In the genomic region with DNA sequence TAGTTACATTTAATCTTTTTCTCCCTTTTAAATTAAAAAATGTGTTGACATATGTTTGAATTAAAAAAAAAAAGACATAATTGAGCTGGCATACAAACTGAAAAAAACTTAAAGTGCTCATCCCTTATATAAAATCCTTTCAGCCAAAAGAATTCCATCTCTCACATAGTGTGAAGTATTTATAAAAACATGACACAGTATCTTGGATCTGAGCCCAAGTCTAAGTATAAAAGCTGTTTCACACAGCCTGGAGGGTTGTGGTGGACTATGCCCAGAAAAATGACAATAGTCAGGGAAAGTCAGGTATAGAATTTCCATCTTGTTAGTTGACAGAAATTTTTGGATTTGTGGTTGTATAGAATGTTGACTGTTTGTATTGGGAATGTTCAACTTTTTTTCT, we compare ENCODE assay signal across 43 mouse cellular contexts. TPM values are rescaled to one million over a fixed set of nuclear protein-coding genes. Genes with fewer than 3 reads are reported as not detected.
DNase-seq lines count a peak whose midpoint lies in the region; ATAC-seq and TF ChIP-seq lines count a peak whose summit lies in the region.
"Had no signal": no experiment of that assay in that cellular context is flagged by ENCODE, and none has a peak within 500 bp of the region (broad histone marks: within the 10 kb centered on the region; RNA-seq: fewer than 3 reads in every experiment).

No protein-coding gene starts in this region.

- peak; percentile 63 for DNase-seq in embryonic facial prominence, embryonic 14.5 days (ENCODE audit: low spot score)
- no peak for DNase-seq in embryonic facial prominence, embryonic 10.5 days (ENCODE audit: low spot score)
- DNase-seq in heart, adult 18-20 months, result peak; percentile 6 to 17
- peak; percentile 43 for DNase-seq in lung, embryonic 14.5 days
- DNase-seq in lung, postnatal 14 days, result no peak
- DNase-seq in gastrocnemius, adult 8-10 months (ENCODE audit: low spot score in 2 of 2), result no peak
- DNase-seq in layer of hippocampus, postnatal 25 days (ENCODE audit: extremely low spot score in 1 of 2, low spot score in 1 of 2), result no peak
- DNase-seq: adrenal gland, adult 8-10 months; cerebellum, adult 11 months; cerebellum, adult 9-11 months; embryo, embryonic 11 days; gastrocnemius, adult 2 months; heart, postnatal 36 days; kidney, adult 9 months; kidney, postnatal 10 days; layer of hippocampus, adult 9-11 months; liver; lung, adult 2 months; right cerebral cortex, postnatal 25 days; thymus, adult 2 months; thymus, postnatal 36 days had no signal

- H3K4me3 ChIP-seq in embryonic facial prominence, embryonic 14.5 days (ENCODE audit: low read depth, low read length), result no peak overlapping the region
- no peak overlapping the region for H3K4me3 ChIP-seq in embryonic facial prominence, embryonic 10.5 days
- no peak overlapping the region for H3K4me3 ChIP-seq in heart, embryonic 12.5 days
- H3K4me3 ChIP-seq in lung, embryonic 14.5 days (ENCODE audit: low read depth, low read length), result no peak overlapping the region
- H3K4me3 ChIP-seq: embryonic facial prominence, embryonic 13.5 days; erythroblast, embryonic 14.5 days; gastrocnemius, adult 2 months; hindbrain, embryonic 13.5 days; midbrain, embryonic 10.5 days; midbrain, embryonic 15.5 days had no signal

- H3K27me3 ChIP-seq in embryonic facial prominence, embryonic 14.5 days (replicated peaks; ENCODE audit: control insufficient read depth, insufficient read depth, low read length), result no peaks in the 10 kb centered on the region
- no peaks in the 10 kb centered on the region for H3K27me3 ChIP-seq in embryonic facial prominence, embryonic 10.5 days (replicated peaks; ENCODE audit: low read depth, poor library complexity, severe bottlenecking)
- H3K27me3 ChIP-seq in heart, embryonic 12.5 days (replicated peaks), result no peaks in the 10 kb centered on the region
- H3K27me3 ChIP-seq in lung, embryonic 14.5 days (ENCODE audit: insufficient read depth, low read length), result no peaks in the 10 kb centered on the region
- H3K27me3 ChIP-seq: CH12.LX; embryonic facial prominence, embryonic 13.5 days; hindbrain, embryonic 13.5 days; midbrain, embryonic 15.5 days had no signal

- H3K9ac ChIP-seq in embryonic facial prominence, embryonic 14.5 days (ENCODE audit: low read depth, low read length), result no peak overlapping the region
- H3K9ac ChIP-seq in heart, embryonic 12.5 days, result no peak overlapping the region
- H3K9ac ChIP-seq in lung, embryonic 14.5 days, result no peak overlapping the region
- H3K9ac ChIP-seq: embryonic facial prominence, embryonic 13.5 days; hindbrain, embryonic 13.5 days; liver, embryonic 14.5 days; midbrain, embryonic 15.5 days had no signal

- ATAC-seq in embryonic facial prominence, embryonic 14.5 days (ENCODE audit: low read depth), result no peak
- ATAC-seq in heart, embryonic 12.5 days (ENCODE audit: insufficient number of reproducible peaks, low FRiP score), result no peak
- ATAC-seq in lung, embryonic 14.5 days (ENCODE audit: insufficient read depth), result no peak
- ATAC-seq: intestine, postnatal 0 days; midbrain, embryonic 15.5 days had no signal

- no peak overlapping the region for H3K4me2 ChIP-seq in embryonic facial prominence, embryonic 14.5 days (ENCODE audit: low read depth, low read length)
- H3K4me2 ChIP-seq in heart, embryonic 12.5 days, result no peak overlapping the region
- no peak overlapping the region for H3K4me2 ChIP-seq in lung, embryonic 14.5 days
- H3K4me2 ChIP-seq: embryonic facial prominence, embryonic 13.5 days; hindbrain, embryonic 13.5 days; midbrain, embryonic 15.5 days had no signal

- H3K27ac ChIP-seq in embryonic facial prominence, embryonic 14.5 days (replicated peaks; ENCODE audit: low read depth, low read length), result no peak overlapping the region
- H3K27ac ChIP-seq in embryonic facial prominence, embryonic 10.5 days (replicated peaks), result no peak overlapping the region
- H3K27ac ChIP-seq in heart, embryonic 12.5 days (ENCODE audit: poor library complexity, severe bottlenecking), result no peak overlapping the region
- H3K27ac ChIP-seq in lung, embryonic 14.5 days (ENCODE audit: low read depth), result no peak overlapping the region
- H3K27ac ChIP-seq: embryonic facial prominence, embryonic 13.5 days; gastrocnemius, adult 2 months; hindbrain, embryonic 13.5 days; liver, embryonic 14.5 days; midbrain, embryonic 10.5 days; midbrain, embryonic 15.5 days had no signal

- no peaks in the 10 kb centered on the region for H3K36me3 ChIP-seq in embryonic facial prominence, embryonic 14.5 days (ENCODE audit: control insufficient read depth, insufficient read depth, low read length)
- no peaks in the 10 kb centered on the region for H3K36me3 ChIP-seq in embryonic facial prominence, embryonic 10.5 days (replicated peaks)
- no peaks in the 10 kb centered on the region for H3K36me3 ChIP-seq in heart, embryonic 12.5 days
- no peaks in the 10 kb centered on the region for H3K36me3 ChIP-seq in lung, embryonic 14.5 days (ENCODE audit: insufficient read depth)
- H3K36me3 ChIP-seq: embryonic facial prominence, embryonic 13.5 days; hindbrain, embryonic 13.5 days; midbrain, embryonic 10.5 days; midbrain, embryonic 15.5 days had no signal

- no peaks in the 10 kb centered on the region for H3K4me1 ChIP-seq in embryonic facial prominence, embryonic 14.5 days (ENCODE audit: control insufficient read depth, insufficient read depth, low read length)
- no peaks in the 10 kb centered on the region for H3K4me1 ChIP-seq in embryonic facial prominence, embryonic 10.5 days
- no peaks in the 10 kb centered on the region for H3K4me1 ChIP-seq in heart, embryonic 12.5 days (replicated peaks)
- no peaks in the 10 kb centered on the region for H3K4me1 ChIP-seq in lung, embryonic 14.5 days (ENCODE audit: insufficient read depth)
- H3K4me1 ChIP-seq: embryonic facial prominence, embryonic 13.5 days; hindbrain, embryonic 13.5 days; midbrain, embryonic 10.5 days; midbrain, embryonic 15.5 days had no signal

- H3K9me3 ChIP-seq in embryonic facial prominence, embryonic 14.5 days (ENCODE audit: control insufficient read depth, low read length), result no peaks in the 10 kb centered on the region
- H3K9me3 ChIP-seq in embryonic facial prominence, embryonic 10.5 days, result no peaks in the 10 kb centered on the region
- no peaks in the 10 kb centered on the region for H3K9me3 ChIP-seq in heart, embryonic 12.5 days (replicated peaks)
- no peaks in the 10 kb centered on the region for H3K9me3 ChIP-seq in lung, embryonic 14.5 days (ENCODE audit: low read depth, low read length)
- H3K9me3 ChIP-seq: embryonic facial prominence, embryonic 13.5 days; hindbrain, embryonic 13.5 days; midbrain, embryonic 10.5 days; midbrain, embryonic 15.5 days had no signal

- no peak for TF ChIP-seq CTCF in lung, embryonic 14.5 days (IDR thresholded peaks at IDR 0.05; ENCODE audit: low read depth)

RNA-seq across cellular contexts. Expression of a gene that starts 20.7 kb away (rescaled TPM):
- polyA plus RNA-seq in embryonic facial prominence, embryonic 14.5 days (2014; fragmentation: Nextera tagmentation; extraction: Ambion mirVana), result 0.28 TPM in 1 of 2 replicates, not detected in the other
- polyA plus RNA-seq in embryonic facial prominence, embryonic 10.5 days (2016; fragmentation: Nextera tagmentation; extraction: Ambion mirVana), result not detected in 2 replicates
- not detected for total RNA-seq in heart, adult 18-20 months (2021)
- not detected in 2 replicates for polyA plus RNA-seq in heart, embryonic 12.5 days (2016; fragmentation: Nextera tagmentation; extraction: Ambion mirVana)
- not detected in 2 replicates for polyA plus RNA-seq in lung, embryonic 14.5 days (2014; fragmentation: Nextera tagmentation; extraction: Ambion mirVana)
- total RNA-seq in gastrocnemius, adult 8-10 months (2022), result not detected
- total RNA-seq in layer of hippocampus, postnatal 25 days (2021), result not detected
- total RNA-seq: adrenal gland, adult 8-10 months; adrenal gland, postnatal 4 days; CH12.LX; ES-E14; gastrocnemius, adult 2 months; gastrocnemius, postnatal 4 days; heart, postnatal 36 days; left cerebral cortex, adult 18-20 months; left cerebral cortex, postnatal 14 days; megakaryocyte progenitor cell, adult 5-6 weeks; neutrophil, adult 5-6 weeks had no signal
- polyA plus RNA-seq: C2C12; embryonic facial prominence, embryonic 13.5 days; erythroblast, embryonic 14.5 days; frontal cortex, adult 2 months; hindbrain, embryonic 13.5 days; intestine, postnatal 0 days; large intestine, adult 2 months; limb, embryonic 11.5 days; liver, embryonic 14.5 days; lung, adult 2 months; midbrain, embryonic 10.5 days; midbrain, embryonic 15.5 days; neural tube, embryonic 11.5 days; stomach, embryonic 16.5 days; thymus, adult 2 months had no signal

RNA-seq across cellular contexts. Expression of a gene that starts 42.2 kb away (rescaled TPM):
- polyA plus RNA-seq in embryonic facial prominence, embryonic 14.5 days (2014; fragmentation: Nextera tagmentation; extraction: Ambion mirVana), result 0.29 TPM in 1 of 2 replicates, not detected in the other
- polyA plus RNA-seq in embryonic facial prominence, embryonic 10.5 days (2016; fragmentation: Nextera tagmentation; extraction: Ambion mirVana), result not detected in 2 replicates
- total RNA-seq in heart, adult 18-20 months (2021), result not detected
- polyA plus RNA-seq in heart, embryonic 12.5 days (2016; fragmentation: Nextera tagmentation; extraction: Ambion mirVana), result not detected in 2 replicates
- polyA plus RNA-seq in lung, embryonic 14.5 days (2014; fragmentation: Nextera tagmentation; extraction: Ambion mirVana), result not detected in 2 replicates
- total RNA-seq in gastrocnemius, adult 8-10 months (2022), result not detected
- total RNA-seq in layer of hippocampus, postnatal 25 days (2021), result not detected
- total RNA-seq: adrenal gland, adult 8-10 months; adrenal gland, postnatal 4 days; CH12.LX; ES-E14; gastrocnemius, adult 2 months; gastrocnemius, postnatal 4 days; heart, postnatal 36 days; left cerebral cortex, adult 18-20 months; left cerebral cortex, postnatal 14 days; megakaryocyte progenitor cell, adult 5-6 weeks; neutrophil, adult 5-6 weeks had no signal
- polyA plus RNA-seq: C2C12; embryonic facial prominence, embryonic 13.5 days; erythroblast, embryonic 14.5 days; hindbrain, embryonic 13.5 days; intestine, postnatal 0 days; large intestine, adult 2 months; limb, embryonic 11.5 days; liver, embryonic 14.5 days; lung, adult 2 months; midbrain, embryonic 10.5 days; midbrain, embryonic 15.5 days; neural tube, embryonic 11.5 days; stomach, embryonic 16.5 days; thymus, adult 2 months had no signal

Comparison
In these comparisons a context has a peak if more than half of its experiments do, and no peak if none do; other contexts are left out.
1. DNase-seq: peak in embryonic facial prominence, embryonic 14.5 days (single experiment), heart, adult 18-20 months (2 of 2) and lung, embryonic 14.5 days (single experiment); none in embryonic facial prominence, embryonic 10.5 days (single experiment), lung, postnatal 14 days (single experiment), gastrocnemius, adult 8-10 months (0 of 2) and layer of hippocampus, postnatal 25 days (0 of 2).